ENCODE assay signal across 26 mouse cellular contexts in the genomic region with DNA sequence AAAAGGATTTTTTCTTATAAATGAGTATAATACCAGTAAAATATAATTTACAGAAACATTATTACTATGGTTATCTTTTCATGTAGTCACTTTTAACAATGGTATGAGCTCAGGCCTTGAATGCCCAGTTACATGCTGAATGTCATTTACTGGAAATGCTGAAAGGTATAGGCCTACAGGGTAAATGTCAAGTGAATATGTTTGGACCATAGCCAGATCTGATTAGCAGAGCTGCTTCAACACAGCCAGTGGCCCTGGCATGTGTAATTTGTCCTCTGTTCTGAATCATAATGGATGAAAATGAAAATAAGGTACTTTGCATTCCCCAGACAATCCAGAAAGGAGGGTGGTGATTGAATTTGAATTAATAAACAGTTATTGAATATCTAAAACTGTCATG.
DNase-seq lines count a peak whose midpoint lies in the region; ATAC-seq and TF ChIP-seq lines count a peak whose summit lies in the region.
"Had no signal": no experiment of that assay in that cellular context is flagged by ENCODE, and none has a peak within 500 bp of the region (broad histone marks: within the 10 kb centered on the region; RNA-seq: fewer than 3 reads in every experiment).

No protein-coding gene starts in this region.

- no peak overlapping the region for H3K9ac ChIP-seq in forebrain, embryonic 14.5 days (ENCODE audit: low read length)
- no peak overlapping the region for H3K9ac ChIP-seq in forebrain, embryonic 16.5 days (replicated peaks; ENCODE audit: low read depth, low read length)
- no peak overlapping the region for H3K9ac ChIP-seq in midbrain, postnatal 0 days (replicated peaks; ENCODE audit: low read length, poor library complexity, severe bottlenecking)
- H3K9ac ChIP-seq: embryonic facial prominence, embryonic 13.5 days; kidney, embryonic 15.5 days; limb, embryonic 15.5 days; liver, embryonic 14.5 days; lung, embryonic 14.5 days; neural tube, embryonic 15.5 days had no signal

- H3K27ac ChIP-seq in forebrain, embryonic 14.5 days (ENCODE audit: low read depth, low read length), result no peak overlapping the region
- no peak overlapping the region for H3K27ac ChIP-seq in forebrain, embryonic 16.5 days (ENCODE audit: low read length)
- no peak overlapping the region for H3K27ac ChIP-seq in midbrain, postnatal 0 days (ENCODE audit: low read depth, low read length)
- H3K27ac ChIP-seq: embryonic facial prominence, embryonic 13.5 days; kidney, embryonic 15.5 days; left cerebral cortex, adult 2 months; limb, embryonic 15.5 days; liver, embryonic 14.5 days; neural tube, embryonic 15.5 days had no signal

- no peak for TF ChIP-seq CTCF in midbrain, postnatal 0 days (IDR thresholded peaks at IDR 0.05)

- ATAC-seq in forebrain, embryonic 14.5 days, result peak; percentile 54; the same call in 1 of the 2 replicates
- ATAC-seq in forebrain, embryonic 16.5 days, result no peak; the same call in 1 of the 2 replicates
- ATAC-seq in megakaryocyte-erythroid progenitor cell, adult 5-6 weeks (replicated peaks; ENCODE audit: low FRiP score, low TSS enrichment, poor library complexity, severe bottlenecking), result peak; percentile 78
- ATAC-seq in midbrain, postnatal 0 days (ENCODE audit: low FRiP score), result no peak
- ATAC-seq: activated CD4-positive, CD25-positive, alpha-beta regulatory T cell, adult 4 months; intestine, embryonic 16.5 days had no signal

- no peak overlapping the region for H3K4me2 ChIP-seq in forebrain, embryonic 14.5 days (ENCODE audit: low read length)
- no peak overlapping the region for H3K4me2 ChIP-seq in forebrain, embryonic 16.5 days (ENCODE audit: low read length)
- H3K4me2 ChIP-seq in midbrain, postnatal 0 days (ENCODE audit: low read depth, low read length, poor library complexity, severe bottlenecking), result no peak overlapping the region
- H3K4me2 ChIP-seq: embryonic facial prominence, embryonic 13.5 days; heart, embryonic 11.5 days; kidney, embryonic 15.5 days; limb, embryonic 15.5 days; lung, embryonic 14.5 days; neural tube, embryonic 15.5 days had no signal

- H3K4me3 ChIP-seq in forebrain, embryonic 14.5 days (ENCODE audit: low read depth, low read length), result no peak overlapping the region
- H3K4me3 ChIP-seq in forebrain, embryonic 16.5 days (replicated peaks; ENCODE audit: low read length), result no peak overlapping the region
- no peak overlapping the region for H3K4me3 ChIP-seq in midbrain, postnatal 0 days (ENCODE audit: low read depth, low read length)
- H3K4me3 ChIP-seq: embryonic facial prominence, embryonic 13.5 days; kidney, embryonic 15.5 days; left cerebral cortex, adult 2 months; limb, embryonic 15.5 days; neural tube, embryonic 15.5 days had no signal

- no peaks in the 10 kb centered on the region for H3K27me3 ChIP-seq in forebrain, embryonic 14.5 days (replicated peaks; ENCODE audit: control insufficient read depth, insufficient read depth, low read length)
- no peaks in the 10 kb centered on the region for H3K27me3 ChIP-seq in forebrain, embryonic 16.5 days (replicated peaks; ENCODE audit: control insufficient read depth, insufficient read depth, low read length)
- no peaks in the 10 kb centered on the region for H3K27me3 ChIP-seq in midbrain, postnatal 0 days (ENCODE audit: insufficient read depth, low read length)
- H3K27me3 ChIP-seq: embryonic facial prominence, embryonic 13.5 days; kidney, embryonic 15.5 days; limb, embryonic 15.5 days; neural tube, embryonic 15.5 days had no signal

- peak; percentile 27 for DNase-seq in forebrain, embryonic 14.5 days (ENCODE audit: low spot score)
- DNase-seq in retina, embryonic 14.5 days (ENCODE audit: low spot score), result peak; percentile 5
- DNase-seq in retina, postnatal 1 day, result no peak
- DNase-seq in midbrain, postnatal 0 days (ENCODE audit: low spot score), result peak; percentile 37
- DNase-seq in kidney, adult 9 months, result no peak
- no peak for DNase-seq in embryo, embryonic 10 days (ENCODE audit: low spot score)
- DNase-seq: adrenal gland, adult 8-10 months; cerebellum, adult 18-20 months; cerebellum, postnatal 14 days; layer of hippocampus, adult 9-11 months; left cerebral cortex, postnatal 4 days; lung, embryonic 14.5 days; lung, postnatal 36 days; spleen, adult 18-20 months; thymus, postnatal 14 days had no signal

- H3K36me3 ChIP-seq in forebrain, embryonic 14.5 days (ENCODE audit: control insufficient read depth, insufficient read depth, low read length), result no peaks in the 10 kb centered on the region
- no peaks in the 10 kb centered on the region for H3K36me3 ChIP-seq in forebrain, embryonic 16.5 days (ENCODE audit: control insufficient read depth, insufficient read depth)
- no peaks in the 10 kb centered on the region for H3K36me3 ChIP-seq in midbrain, postnatal 0 days (ENCODE audit: insufficient read depth, low read length)
- H3K36me3 ChIP-seq: embryonic facial prominence, embryonic 13.5 days; kidney, embryonic 15.5 days; limb, embryonic 15.5 days; neural tube, embryonic 15.5 days had no signal

- H3K9me3 ChIP-seq in forebrain, embryonic 14.5 days (replicated peaks; ENCODE audit: control insufficient read depth, low read length), result no peaks in the 10 kb centered on the region
- no peaks in the 10 kb centered on the region for H3K9me3 ChIP-seq in forebrain, embryonic 16.5 days (ENCODE audit: control insufficient read depth, low read length)
- no peaks in the 10 kb centered on the region for H3K9me3 ChIP-seq in midbrain, postnatal 0 days (ENCODE audit: low read length)
- H3K9me3 ChIP-seq: embryonic facial prominence, embryonic 13.5 days; kidney, embryonic 15.5 days; limb, embryonic 15.5 days; neural tube, embryonic 15.5 days had no signal

- H3K4me1 ChIP-seq in forebrain, embryonic 14.5 days (ENCODE audit: control insufficient read depth, insufficient read depth, low read length), result no peaks in the 10 kb centered on the region
- no peaks in the 10 kb centered on the region for H3K4me1 ChIP-seq in forebrain, embryonic 16.5 days (replicated peaks; ENCODE audit: control insufficient read depth, insufficient read depth, low read length)
- H3K4me1 ChIP-seq in midbrain, postnatal 0 days (ENCODE audit: insufficient read depth, low read length), result no peaks in the 10 kb centered on the region
- H3K4me1 ChIP-seq: embryonic facial prominence, embryonic 13.5 days; kidney, embryonic 15.5 days; limb, embryonic 15.5 days; neural tube, embryonic 15.5 days had no signal

Comparison
In these comparisons a context has a peak if more than half of its experiments do, and no peak if none do; other contexts are left out.
1. ATAC-seq: peak in forebrain, embryonic 14.5 days (single experiment) and megakaryocyte-erythroid progenitor cell, adult 5-6 weeks (single experiment); none in forebrain, embryonic 16.5 days (single experiment) and midbrain, postnatal 0 days (single experiment).
2. DNase-seq: peak in forebrain, embryonic 14.5 days (single experiment), retina, embryonic 14.5 days (single experiment) and midbrain, postnatal 0 days (single experiment); none in retina, postnatal 1 day (single experiment), kidney, adult 9 months (single experiment) and embryo, embryonic 10 days (single experiment).